Mouse (Mus musculus) left cerebral cortex, adult 2 months (tissue): ENCODE results near the gene Adgrf5. TPM values are rescaled to one million over a fixed set of nuclear protein-coding genes. Genes with fewer than 3 reads are reported as not detected.

Experiments
- DNase-seq, 2 experiments: peaks; one replicate each; pipeline ENCODE4 v3.0.0; 2021 to 2022; ENCODE audit warnings: low spot score in 2 of 2, mixed read lengths in 1 of 2; ENCODE audit errors: extremely low spot score in 1 of 2
- H3K27ac ChIP-seq: fragments of 200-600 bp; 2 replicates; pipeline ENCODE4 v1.8.1; 2022
- H3K4me3 ChIP-seq: fragments of 200-600 bp; 2 replicates; pipeline ENCODE4 v1.8.1; 2022
- CTCF ChIP-seq: fragments of 200-600 bp; IDR thresholded peaks from 2 replicates; pipeline ENCODE4 v1.8.1; 2022; ENCODE audit warnings: antibody characterized with exemption, mild to moderate bottlenecking, moderate library complexity
- intact Hi-C: fragments of 180-260 bp; cut with DNase I; formaldehyde crosslinking; loops from one replicate; pipeline ENCODE4 v1.15.1; 2025
- total RNA-seq, 2 experiments: library from RNA; stranded (reverse); gene quantifications; 2 replicates each; pipeline ENCODE4 v1.2.3; 2021

The Adgrf5 gene
- total RNA-seq, 2 experiments from 2014 or later, result 32.5 to 35.0 TPM

GRCm38 (mm10) chr17:43387171-43387570 lies 26.9 kb downstream of the Adgrf5 start:
- H3K27ac ChIP-seq, result no peak overlapping the region
- no peak overlapping the region for H3K4me3 ChIP-seq
- intact Hi-C loops, result no loop called here
- no peak for TF ChIP-seq CTCF
- no peak for DNase-seq

- no peak for TF ChIP-seq CTCF
- Histone ChIP-seq H3K27ac (peak overlapping the region; percentile 67), H3K4me3 (peak overlapping the region; percentile 34)
- DNase-seq, result no peak
- intact Hi-C loops, result no loop called here
Measured at GRCm38 (mm10) chr17:43389256-43389655, 29.0 kb downstream of the Adgrf5 start.

- Histone ChIP-seq H3K27ac (no peak overlapping the region), H3K4me3 (peak overlapping the region; percentile 2; the same call in 1 of the 2 replicates)
- intact Hi-C loops, result no loop called here
- no peak for TF ChIP-seq CTCF
- DNase-seq, result no peak
Measured at GRCm38 (mm10) chr17:43392191-43392590, 31.9 kb downstream of the Adgrf5 start.

- Histone ChIP-seq H3K4me3 (no peak overlapping the region), H3K27ac (no peak overlapping the region)
- DNase-seq, result no peak
- intact Hi-C loops, result no loop called here
- no peak for TF ChIP-seq CTCF
Measured at GRCm38 (mm10) chr17:43393669-43394068, 33.4 kb downstream of the Adgrf5 start.

- Histone ChIP-seq H3K27ac (no peak overlapping the region), H3K4me3 (no peak overlapping the region)
- no peak for DNase-seq
- intact Hi-C loops, result no loop called here
- TF ChIP-seq CTCF, result no peak
Measured at GRCm38 (mm10) chr17:43395400-43396258, 35.4 kb downstream of the Adgrf5 start.

- DNase-seq, result no peak
- intact Hi-C loops, result no loop called here
- no peak overlapping the region for H3K4me3 ChIP-seq
- TF ChIP-seq CTCF, result no peak
- no peak overlapping the region for H3K27ac ChIP-seq
Measured at GRCm38 (mm10) chr17:43398612-43399011, 38.4 kb downstream of the Adgrf5 start.

GRCm38 (mm10) chr17:43399151-43399550 lies 38.9 kb downstream of the Adgrf5 start:
- no peak for DNase-seq
- no peak overlapping the region for H3K4me3 ChIP-seq
- TF ChIP-seq CTCF, result no peak
- intact Hi-C loops, result no loop called here
- H3K27ac ChIP-seq, result no peak overlapping the region

GRCm38 (mm10) chr17:43400483-43400882 lies 40.2 kb downstream of the Adgrf5 start:
- intact Hi-C loops, result no loop called here
- Histone ChIP-seq H3K27ac (no peak overlapping the region), H3K4me3 (no peak overlapping the region)
- no peak for TF ChIP-seq CTCF
- no peak for DNase-seq

GRCm38 (mm10) chr17:43403851-43404250 lies 43.6 kb downstream of the Adgrf5 start:
- intact Hi-C loops, result no loop called here
- TF ChIP-seq CTCF, result no peak
- H3K27ac ChIP-seq, result no peak overlapping the region

GRCm38 (mm10) chr17:43404408-43404807 lies 44.2 kb downstream of the Adgrf5 start:
- intact Hi-C loops, result no loop called here
- no peak overlapping the region for H3K27ac ChIP-seq
- no peak overlapping the region for H3K4me3 ChIP-seq
- no peak for TF ChIP-seq CTCF
- no peak for DNase-seq

More at GRCm38 (mm10) chr17:43403851-43404250, 43.6 kb downstream of the Adgrf5 start:
- no peak for DNase-seq
- H3K4me3 ChIP-seq, result no peak overlapping the region

GRCm38 (mm10) chr17:43406321-43406720 lies 46.1 kb downstream of the Adgrf5 start:
- Histone ChIP-seq H3K27ac (no peak overlapping the region), H3K4me3 (no peak overlapping the region)
- no peak for DNase-seq
- intact Hi-C loops, result no loop called here
- TF ChIP-seq CTCF, result no peak

GRCm38 (mm10) chr17:43407548-43407947 lies 47.3 kb downstream of the Adgrf5 start:
- intact Hi-C loops, result no loop called here
- DNase-seq, result no peak
- H3K4me3 ChIP-seq, result no peak overlapping the region

GRCm38 (mm10) chr17:43413182-43413581 lies 52.9 kb downstream of the Adgrf5 start:
- no peak for TF ChIP-seq CTCF
- DNase-seq, result no peak
- Histone ChIP-seq H3K4me3 (no peak overlapping the region), H3K27ac (no peak overlapping the region)
- intact Hi-C loops, result no loop called here

More at GRCm38 (mm10) chr17:43407548-43407947, 47.3 kb downstream of the Adgrf5 start:
- TF ChIP-seq CTCF, result no peak
- no peak overlapping the region for H3K27ac ChIP-seq
